Mouse (Mus musculus): ENCODE results near the gene Astn1.

The Astn1 gene

GRCm38 (mm10) chr1:158361964-158362291 is at the start of gene Astn1:
Gene Astn1 (plus strand): TSS chr1:158362273.
- CTCF ChIA-PET = no interaction called here

DNA sequence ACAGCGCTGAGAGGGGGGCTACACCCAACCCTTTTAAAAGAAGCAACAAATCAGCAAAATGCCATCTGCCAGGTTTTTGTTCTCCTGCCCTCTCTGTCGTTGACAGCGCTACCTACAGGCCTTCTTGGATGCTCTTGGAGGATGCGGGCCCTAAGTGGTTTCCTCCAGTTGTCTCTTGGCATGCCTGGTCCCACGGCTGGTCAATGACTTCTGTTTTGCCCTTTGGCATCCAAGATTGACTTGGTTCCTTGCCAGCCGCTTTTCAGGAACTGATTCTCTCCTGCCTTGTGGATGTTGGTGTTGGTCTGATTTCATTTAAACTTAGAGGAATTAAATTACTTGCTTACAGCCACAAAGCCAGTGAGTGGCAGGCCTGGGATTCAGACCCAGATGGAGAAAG is 38.7 kb upstream of the Astn1 start:
- CTCF ChIA-PET = no interaction called here

DNA sequence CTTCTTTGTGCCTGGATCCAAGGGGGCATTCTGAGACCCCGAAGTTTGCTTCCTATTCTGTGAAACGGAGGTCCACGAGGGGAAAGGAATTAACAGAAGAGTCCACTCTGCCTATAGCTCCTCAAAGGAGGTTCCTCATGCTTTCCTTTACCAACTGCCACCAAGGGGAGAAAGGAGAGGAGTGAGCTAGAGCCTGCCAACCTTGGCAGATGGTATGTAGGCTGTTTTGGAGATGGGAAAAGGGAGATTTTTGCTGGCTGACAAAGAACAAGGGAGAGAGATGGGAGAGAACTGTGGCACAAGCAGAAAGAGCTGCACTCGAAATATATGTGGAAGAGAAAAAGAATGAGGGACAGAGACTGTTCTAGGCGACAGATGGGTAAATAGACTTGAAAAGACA is 33.9 kb upstream of the Astn1 start:
- CTCF ChIA-PET = no interaction called here

DNA sequence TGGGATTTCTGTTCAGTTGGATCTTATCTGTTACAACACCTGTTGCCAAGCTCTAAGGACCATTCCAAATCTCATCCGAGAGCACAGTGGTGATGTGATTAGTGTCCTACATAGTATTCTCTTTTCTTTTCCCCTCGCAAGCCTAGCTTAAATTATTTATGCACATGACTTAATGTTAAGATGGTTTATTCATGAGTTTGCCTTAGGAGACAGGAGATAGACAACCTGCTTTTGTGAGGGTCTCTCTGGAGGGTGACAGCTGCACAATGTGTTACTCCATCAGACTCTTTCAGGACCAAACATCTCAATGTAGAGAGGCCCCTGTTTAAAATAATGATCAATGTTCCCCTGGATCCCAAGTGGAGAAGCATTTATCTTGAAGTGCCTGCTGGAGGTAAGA is 33.2 kb upstream of the Astn1 start:
- CTCF ChIA-PET = no interaction called here

- CTCF ChIA-PET = no interaction called here
Observed at GRCm38 (mm10) chr1:158343243-158343714, 18.8 kb upstream of the Astn1 start.

GRCm38 (mm10) chr1:158353656-158354371 is 8.3 kb upstream of the Astn1 start:
- CTCF ChIA-PET = no interaction called here

DNA sequence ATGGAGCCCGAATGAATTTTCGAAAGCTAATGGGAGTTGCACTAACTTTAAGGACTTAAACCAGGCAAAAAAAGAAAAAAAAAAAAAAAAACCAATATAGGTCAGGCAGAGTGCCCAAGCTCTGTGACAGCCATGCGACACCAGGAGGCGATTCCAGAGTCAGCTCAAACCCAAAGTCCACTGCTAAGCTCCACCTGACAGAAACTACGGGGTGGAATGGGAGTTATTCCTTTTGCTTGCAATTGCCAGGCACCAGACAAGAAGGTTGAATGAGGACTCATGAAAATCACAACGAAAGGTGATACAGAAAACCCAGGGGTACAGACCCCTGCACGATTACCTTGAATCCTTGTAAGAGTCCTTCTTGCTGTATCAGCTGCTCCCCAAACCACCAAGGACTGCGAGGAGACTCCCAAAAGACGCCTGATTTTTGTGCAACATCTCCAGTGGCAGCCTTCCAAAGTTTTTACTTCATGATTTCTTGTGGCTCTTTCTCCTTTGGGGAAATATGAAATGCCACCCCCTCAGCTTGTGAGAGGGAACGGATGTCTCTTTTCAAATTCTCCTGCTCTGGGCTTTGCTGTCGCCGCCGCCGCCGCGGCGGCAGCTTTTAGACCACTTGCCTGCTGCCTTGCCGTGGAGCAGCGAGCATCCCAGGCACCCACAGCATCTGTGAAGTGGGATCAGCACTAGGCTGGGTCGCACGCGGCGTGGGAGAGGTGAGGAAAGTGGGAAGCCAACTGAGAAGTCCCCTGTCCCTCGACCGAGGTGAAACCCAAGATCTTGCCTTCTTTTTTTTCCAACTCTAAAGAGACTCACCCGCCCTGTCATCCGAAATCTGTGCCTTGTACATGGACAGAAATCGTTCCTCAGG is 6.7 kb upstream of the Astn1 start:
- CTCF ChIA-PET = no interaction called here

DNA sequence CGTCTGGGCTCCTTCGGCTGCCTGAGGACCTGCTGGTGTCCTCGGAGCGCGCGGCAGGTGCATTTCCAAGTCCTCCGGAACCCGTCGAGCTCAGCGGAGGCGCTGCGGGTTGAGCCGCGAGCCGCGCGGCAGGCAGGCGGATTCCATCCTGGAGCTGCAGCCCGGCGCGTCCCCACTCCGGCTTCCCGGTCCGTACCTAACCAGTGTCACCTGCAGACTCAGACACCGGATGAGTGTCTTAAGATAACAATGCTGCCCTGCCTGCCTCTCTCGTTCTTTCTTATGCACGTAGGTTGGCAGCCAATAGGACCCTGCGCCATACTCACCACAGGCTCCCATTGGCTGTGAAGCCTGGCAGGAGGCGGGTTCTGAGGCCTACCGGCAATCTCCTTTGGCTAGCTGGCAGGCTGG is 6.0 kb upstream of the Astn1 start, which contains the start of gene Brinp2:
Gene Brinp2 (minus strand): TSS at position 276 of the 411 bp plus-strand sequence.
- CTCF ChIA-PET = no interaction called here

GRCm38 (mm10) chr1:158362292-158363101 is 424 bp downstream of the Astn1 start:
- CTCF ChIA-PET = no interaction called here

DNA sequence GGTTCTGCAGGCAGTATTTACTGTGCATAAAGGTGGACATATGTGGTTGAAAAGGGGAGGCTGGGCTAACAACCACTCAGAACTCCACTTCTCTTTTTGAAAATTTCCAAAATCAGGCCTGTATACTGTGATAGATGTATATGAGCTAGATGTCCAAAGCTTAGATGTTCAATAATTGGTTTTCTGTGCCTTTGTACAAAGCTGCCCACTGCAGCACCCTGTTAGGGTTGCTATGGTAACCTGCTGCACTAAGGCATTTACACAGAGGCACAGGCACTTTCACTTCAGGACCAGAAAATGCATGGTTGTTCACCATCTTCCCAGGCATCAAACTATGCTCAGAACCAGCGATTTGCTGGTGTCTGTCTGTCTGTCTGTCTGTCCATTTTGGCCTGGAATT is 2.4 kb downstream of the Astn1 start:
- CTCF ChIA-PET = no interaction called here

- CTCF ChIA-PET = no interaction called here
Observed at GRCm38 (mm10) chr1:158382277-158382676, 20.2 kb downstream of the Astn1 start.

DNA sequence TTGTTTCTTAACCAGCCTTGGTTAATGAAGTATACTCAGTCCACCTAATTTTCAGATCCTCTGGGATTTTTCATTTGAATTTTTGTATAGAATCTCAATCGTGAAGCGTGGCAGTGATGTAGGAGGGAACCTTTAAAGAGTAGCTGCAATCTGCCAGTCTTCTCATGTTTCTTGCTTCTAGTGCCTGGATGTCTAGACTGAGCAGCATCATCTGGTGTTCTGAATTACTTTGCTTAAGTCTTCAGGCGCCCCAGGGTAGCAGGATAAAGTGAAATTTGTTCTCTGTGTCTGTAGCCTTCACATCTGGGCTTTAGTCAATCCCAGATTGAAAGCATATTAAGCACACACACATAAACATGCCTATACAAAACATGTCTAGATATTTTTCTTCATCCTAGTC is 21.1 kb downstream of the Astn1 start:
- CTCF ChIA-PET = no interaction called here

DNA sequence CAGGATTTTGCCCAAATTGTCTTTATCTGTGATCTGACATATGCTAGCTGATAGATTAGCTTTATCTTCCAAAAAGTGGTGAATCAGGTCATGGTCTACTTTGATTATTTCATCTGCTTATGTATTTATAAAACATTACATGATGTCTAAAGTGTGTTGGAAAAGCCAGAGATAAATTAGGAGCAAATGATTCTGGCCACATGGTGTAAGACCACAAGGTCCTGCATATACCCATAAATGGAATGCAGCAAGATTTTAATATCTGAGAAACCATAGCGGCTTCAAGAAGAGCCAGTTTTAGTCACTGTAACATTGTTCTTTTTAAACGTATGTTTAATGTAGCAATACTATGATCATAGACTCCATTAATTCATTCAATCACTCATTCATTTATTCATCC is 23.2 kb downstream of the Astn1 start:
- CTCF ChIA-PET = no interaction called here

DNA sequence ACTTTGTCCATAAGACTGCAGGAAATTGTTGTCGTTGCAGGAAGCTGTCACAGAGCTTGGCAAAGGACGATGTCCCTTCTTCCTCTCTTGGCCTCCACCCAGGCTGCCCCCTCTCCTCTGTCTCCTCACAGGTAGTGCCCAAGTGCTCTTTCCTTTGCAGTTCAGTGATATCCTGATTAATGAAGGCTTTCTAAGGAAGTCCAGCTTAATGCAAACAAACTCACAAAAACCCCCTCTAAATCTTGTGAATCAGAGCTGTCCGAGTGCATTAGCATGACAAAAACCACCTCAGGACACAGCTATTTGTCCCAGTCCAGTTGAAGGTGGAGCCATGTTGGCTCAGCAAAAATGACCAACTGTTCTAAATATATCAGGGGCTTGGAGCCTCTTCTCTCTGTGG is 24.7 kb downstream of the Astn1 start:
- CTCF ChIA-PET = no interaction called here

GRCm38 (mm10) chr1:158388995-158389394 is 26.9 kb downstream of the Astn1 start:
- CTCF ChIA-PET = no interaction called here

DNA sequence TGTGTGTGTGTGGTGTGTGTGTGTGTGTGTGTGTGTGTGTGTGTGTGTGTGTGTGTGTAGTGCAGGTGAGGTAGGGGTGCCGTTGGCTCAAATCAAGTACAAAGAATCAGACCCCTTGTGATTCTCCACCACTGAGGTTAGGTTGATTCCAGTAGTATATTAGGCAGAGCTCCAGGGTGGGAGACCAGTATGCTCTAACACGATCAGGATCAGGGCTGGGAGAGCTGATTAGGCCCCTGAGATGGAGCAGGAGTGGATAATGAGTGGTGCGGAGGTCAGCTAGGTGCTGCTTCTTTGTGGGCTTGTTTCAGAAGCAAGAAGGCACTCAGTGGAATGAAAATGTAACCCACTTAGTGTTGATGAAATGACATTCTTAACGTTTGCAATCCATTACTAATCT is 28.6 kb downstream of the Astn1 start:
- CTCF ChIA-PET = no interaction called here

DNA sequence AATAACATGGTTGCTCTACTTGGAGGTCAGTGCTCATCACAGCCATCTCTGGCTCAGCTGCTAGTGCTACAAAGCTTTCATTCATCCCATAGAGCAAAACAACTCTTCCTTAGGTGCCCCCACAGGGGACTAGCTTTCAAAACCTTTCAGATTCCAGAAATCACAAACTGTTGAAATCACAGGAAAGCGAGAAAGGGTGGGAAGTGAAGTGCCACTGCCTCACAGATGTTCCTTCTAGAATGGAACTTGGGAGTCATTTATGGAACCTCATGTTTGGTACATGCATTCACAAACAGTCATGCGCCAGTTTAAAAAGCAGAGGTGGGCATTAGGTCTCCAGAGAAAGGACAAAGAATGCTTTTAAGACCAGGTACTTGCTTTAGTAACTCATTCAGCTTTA is 35.0 kb downstream of the Astn1 start:
- CTCF ChIA-PET = no interaction called here

DNA sequence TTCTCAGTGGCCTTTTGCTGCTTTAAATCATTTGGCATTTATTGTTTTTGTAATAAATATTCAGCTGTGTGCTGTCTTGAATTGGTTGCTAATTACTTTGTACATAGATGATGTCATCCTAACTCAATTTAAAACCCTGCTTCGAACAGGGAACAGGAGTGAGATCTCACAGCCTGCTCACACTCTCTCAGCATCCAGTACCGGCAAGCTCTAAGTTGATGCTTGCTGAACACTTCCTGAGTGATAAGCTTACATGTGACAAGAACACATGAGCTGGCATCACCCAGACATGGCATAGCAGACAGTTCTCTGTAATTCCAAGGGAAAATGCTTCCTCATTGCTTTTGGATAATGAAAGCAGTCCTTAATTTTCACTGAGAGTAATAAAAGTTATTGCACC is 38.8 kb downstream of the Astn1 start:
- CTCF ChIA-PET = no interaction called here

DNA sequence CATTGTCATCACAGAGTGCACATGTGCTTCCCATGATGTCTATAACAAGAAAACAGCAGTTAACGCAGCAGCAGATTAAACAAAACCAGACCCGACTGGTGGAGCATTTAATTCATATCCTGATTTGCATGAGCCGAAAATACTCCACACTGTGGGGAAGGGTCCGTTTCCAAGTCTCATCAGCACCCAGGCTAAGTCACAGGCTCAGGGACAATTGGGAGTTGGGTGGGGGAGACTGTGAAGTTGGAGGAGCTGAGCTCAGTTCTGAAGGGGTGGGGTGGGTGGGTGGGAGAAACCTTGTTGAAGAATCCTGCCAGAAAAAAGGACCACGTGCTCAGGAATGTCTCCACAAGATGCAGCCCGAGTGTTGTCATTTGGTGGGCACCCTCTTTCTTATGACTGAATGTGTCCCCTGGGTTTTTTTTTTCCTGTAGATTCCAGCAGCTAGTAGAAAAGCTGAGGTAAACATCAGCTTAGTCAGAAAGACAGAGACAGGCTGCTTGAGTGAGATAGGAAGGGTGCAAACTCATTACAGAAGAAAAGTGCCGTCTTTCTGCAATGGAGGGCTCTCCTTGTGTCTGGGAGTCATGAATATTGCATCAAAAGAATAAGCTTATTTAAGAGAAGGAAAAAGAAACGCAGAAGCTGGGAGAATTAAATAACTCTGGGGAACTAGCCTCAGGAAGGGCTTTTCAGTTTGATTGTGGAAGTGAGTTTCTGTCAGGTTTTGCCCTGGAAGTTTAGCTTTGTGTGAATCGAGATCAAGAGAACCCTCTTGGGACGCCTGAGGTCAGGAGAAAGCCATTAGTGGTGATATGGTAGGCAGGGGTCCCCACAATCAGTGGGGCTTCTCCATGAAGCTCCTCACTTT is 44.1 kb downstream of the Astn1 start:
- CTCF ChIA-PET = no interaction called here

DNA sequence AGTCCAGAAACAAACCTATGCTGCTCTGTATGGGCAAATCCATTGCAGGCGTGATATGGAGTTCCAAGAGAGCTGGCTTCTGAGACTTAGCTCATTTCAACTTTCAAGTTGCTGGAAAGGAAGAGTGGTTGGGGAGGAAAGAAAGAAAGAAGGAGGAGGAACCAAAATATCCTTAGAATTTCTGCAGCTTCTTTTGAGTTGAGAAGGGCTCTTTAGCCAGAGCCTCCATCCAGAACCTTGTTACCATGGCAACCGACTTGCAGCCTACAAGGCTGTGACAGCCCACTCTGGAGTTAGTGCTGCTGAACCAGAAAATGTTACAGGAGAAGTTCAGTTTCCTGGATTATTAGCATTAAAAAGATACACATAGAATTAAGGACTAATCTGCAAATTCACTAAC is 46.1 kb downstream of the Astn1 start:
- CTCF ChIA-PET = no interaction called here

- CTCF ChIA-PET = no interaction called here
Observed at GRCm38 (mm10) chr1:158411146-158411545, 49.1 kb downstream of the Astn1 start.

GRCm38 (mm10) chr1:158414198-158414597 is 52.1 kb downstream of the Astn1 start:
- CTCF ChIA-PET = interaction anchor here (0.7 kb wide), 1 partner anchor 27 kb away, joined by 3 read pairs; no protein-coding TSS in a partner anchor

Data from spleen, embryonic (tissue).